Mouse (Mus musculus) E14TG2a.4 (cell line): Measurements from ENCODE around the gene Btf3l4.

Source experiments
- CTCF ChIP-seq: conservative IDR thresholded peaks from 2 replicates; pipeline ENCODE4 v1.5.1; 2014; ENCODE audit warnings: low read length
- NANOG ChIP-seq: IDR thresholded peaks from 2 replicates; pipeline ENCODE4 v1.6.1; 2014; ENCODE audit warnings: borderline replicate concordance, low read length, mixed read lengths
- POU5F1 ChIP-seq: IDR thresholded peaks from 2 replicates; pipeline ENCODE4 v1.6.1; 2014; ENCODE audit warnings: low read length, borderline replicate concordance

DNA sequence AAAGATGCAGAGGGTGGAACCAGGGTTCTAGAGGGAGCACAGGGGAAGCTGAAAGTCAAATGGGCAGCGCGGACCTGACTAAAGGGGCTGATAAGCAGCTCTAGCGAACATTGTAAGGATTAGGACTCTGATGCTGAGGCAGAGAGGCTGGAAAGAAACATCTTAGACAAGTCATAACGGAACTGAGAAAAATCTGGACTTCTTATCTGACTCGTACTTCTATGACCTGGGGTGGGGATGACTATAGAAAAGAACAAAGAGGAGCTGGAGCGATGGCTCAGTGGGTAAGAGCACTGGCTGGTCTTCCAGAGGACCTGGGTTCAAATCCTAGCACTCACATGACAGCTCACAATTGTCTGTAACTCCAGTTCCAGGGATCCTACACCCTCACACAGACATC lies 44.5 kb upstream of the Btf3l4 start:
- no peak for TF ChIP-seq CTCF
- no peak for TF ChIP-seq POU5F1
- no peak for TF ChIP-seq NANOG
